Mouse (Mus musculus) heart, adult 8-10 months (tissue): Measurements from ENCODE around the gene Fam222a. TPM values are rescaled to one million over a fixed set of nuclear protein-coding genes. Genes with fewer than 3 reads are reported as not detected.

ENCODE experiments used
- DNase-seq: peaks from one replicate; pipeline ENCODE4 v3.0.0; 2022; ENCODE audit warnings: low spot score
- total RNA-seq, 4 experiments: library from RNA; stranded (reverse); gene quantifications; 2 replicates each; pipeline ENCODE4 v1.2.4; 2022

The Fam222a gene
- total RNA-seq, 4 experiments from 2014 or later, result 1.2 to 2.4 (median 1.7) TPM

- DNase-seq, result peak; percentile 71
Measured at GRCm38 (mm10) chr5:114653656-114654437, 86.0 kb downstream of the Fam222a start.

DNA sequence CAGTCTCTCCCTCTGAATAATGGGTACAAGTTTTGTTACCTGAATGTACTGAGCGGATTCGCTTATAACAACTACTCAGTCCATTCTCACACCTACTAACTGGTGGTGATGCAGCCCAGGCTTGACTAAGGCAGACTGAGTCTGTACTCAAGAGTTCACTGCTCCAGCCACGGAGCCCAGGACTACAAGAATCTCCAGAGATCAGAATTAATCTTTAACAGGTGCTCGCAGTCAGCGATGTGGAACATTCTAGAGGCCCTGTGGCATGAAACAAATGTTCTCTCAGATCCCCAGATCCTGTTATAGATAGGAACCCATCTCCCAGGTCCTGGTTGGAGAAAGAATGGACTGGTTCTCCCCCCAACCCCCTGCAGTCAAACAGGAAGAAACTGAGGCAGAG lies 87.9 kb downstream of the Fam222a start:
- DNase-seq, result no peak

DNA sequence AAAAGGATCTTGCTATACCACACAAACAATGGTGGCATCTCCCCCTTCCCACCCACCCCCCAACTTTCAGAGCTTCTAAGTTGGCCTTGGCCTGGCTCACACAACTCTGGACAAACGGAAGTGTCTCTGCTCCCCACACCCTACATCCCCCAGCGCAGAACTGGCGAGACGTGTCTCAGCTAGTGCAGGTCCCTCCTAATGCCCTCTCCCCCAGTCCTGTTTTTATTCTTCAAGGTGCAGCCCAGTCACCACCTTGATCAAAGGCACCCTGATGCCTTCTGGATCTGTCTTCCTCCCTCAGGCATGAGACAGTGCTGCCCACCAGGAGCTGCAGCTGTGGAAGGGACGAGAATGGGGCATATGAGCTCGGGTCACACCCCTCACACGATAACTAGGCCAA lies 88.5 kb downstream of the Fam222a start:
- no peak for DNase-seq

DNA sequence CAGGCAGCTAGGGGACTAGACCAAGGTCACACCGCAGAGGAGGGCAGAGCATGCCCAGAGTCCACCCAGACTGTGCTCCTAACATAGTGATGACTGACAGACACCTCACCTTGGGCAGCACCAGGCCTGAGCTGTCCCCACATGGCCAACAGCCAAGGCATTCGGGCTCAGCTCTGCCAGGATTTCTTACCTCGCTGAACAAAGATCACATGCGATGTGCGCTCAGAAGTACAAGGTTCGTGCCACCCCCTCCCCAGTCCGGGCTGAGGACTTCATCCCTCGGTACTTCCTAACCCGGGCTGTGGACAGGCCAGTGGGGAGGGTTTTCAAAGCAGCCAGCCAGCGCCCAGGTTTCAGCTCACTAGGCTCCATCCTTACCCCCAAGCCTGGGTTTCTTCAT lies 89.6 kb downstream of the Fam222a start:
- no peak for DNase-seq

DNA sequence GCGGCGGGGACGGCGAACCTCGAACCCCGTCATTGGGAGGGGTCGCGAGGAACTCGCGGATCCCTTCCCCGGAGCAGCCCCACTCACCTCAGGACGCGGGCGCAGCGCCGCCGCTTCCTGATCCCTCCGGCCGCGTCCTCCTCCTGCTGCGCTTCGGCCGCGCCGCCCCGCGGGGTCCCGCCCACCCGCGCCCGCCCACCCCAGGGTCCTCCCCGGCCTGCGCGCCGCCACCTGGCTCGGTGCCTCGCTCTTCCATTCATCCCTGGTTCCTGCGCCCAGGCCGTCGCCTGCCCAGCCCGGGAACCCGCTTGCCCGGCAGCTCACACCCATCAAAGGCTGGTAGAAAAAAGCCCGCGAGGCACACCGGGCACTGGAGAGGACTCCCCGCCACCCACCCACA lies 90.4 kb downstream of the Fam222a start, which contains the start of gene Trpv4:
Trpv4 (minus strand) TSS at position 167 of the 400 bp plus-strand sequence.
- no peak for DNase-seq

GRCm38 (mm10) chr5:114661029-114661428 lies 93.2 kb downstream of the Fam222a start:
- DNase-seq, result no peak

Other genes starting within 250 kb of the Fam222a start
- 10 to 100 TPM; 39.6 to 55.1 (median 44.7) TPM for gene Kctd10, start 187.5 kb upstream of the Fam222a start, total RNA-seq
- 100 to 1,000 TPM in 3 of 4 experiments, 10 to 100 TPM in 1; 98.7 to 113 (median 104) TPM for gene Ube3b, start 187.4 kb upstream of the Fam222a start, total RNA-seq
- gene Mmab, start 124.0 kb upstream of the Fam222a start, total RNA-seq, result 10 to 100 TPM; 26.8 to 32.6 (median 27.5) TPM
- 10 to 100 TPM in 2 of 4 experiments, 1 to 10 TPM in 2; 8.3 to 12.7 (median 10.8) TPM for gene Mvk, start 123.7 kb upstream of the Fam222a start, total RNA-seq
- 1 to 10 TPM; 3.2 to 6.5 (median 4.9) TPM for gene Trpv4, start 90.4 kb downstream of the Fam222a start, total RNA-seq
- 10 to 100 TPM; 18.4 to 19.2 (median 18.5) TPM for gene Gltp, start 123.0 kb downstream of the Fam222a start, total RNA-seq
- gene Tchp, start 139.7 kb downstream of the Fam222a start, total RNA-seq, result 1 to 10 TPM; 4.2 to 5.0 (median 4.9) TPM
- 10 to 100 TPM; 28.0 to 34.3 (median 30.1) TPM for gene Ankrd13a, start 206.7 kb downstream of the Fam222a start, total RNA-seq
- gene Git2, start 207.5 kb downstream of the Fam222a start, total RNA-seq, result 10 to 100 TPM; 27.9 to 34.6 (median 30.5) TPM